Mouse (Mus musculus) CD4-positive, CD25-positive, alpha-beta regulatory T cell, adult 2 months (primary cell): ENCODE measurements at regions not wholly inside any gene's neighbourhood (a gene's known extent, or its start where the extent isn't known, plus 50 kb on each side); places are given as distances from the start of the nearest gene placed in this dataset.

ENCODE experiments used
- DNase-seq: peaks from one replicate; pipeline ENCODE4 v3.0.0-alpha.2; 2012; ENCODE audit warnings: low read depth, low spot score

DNA sequence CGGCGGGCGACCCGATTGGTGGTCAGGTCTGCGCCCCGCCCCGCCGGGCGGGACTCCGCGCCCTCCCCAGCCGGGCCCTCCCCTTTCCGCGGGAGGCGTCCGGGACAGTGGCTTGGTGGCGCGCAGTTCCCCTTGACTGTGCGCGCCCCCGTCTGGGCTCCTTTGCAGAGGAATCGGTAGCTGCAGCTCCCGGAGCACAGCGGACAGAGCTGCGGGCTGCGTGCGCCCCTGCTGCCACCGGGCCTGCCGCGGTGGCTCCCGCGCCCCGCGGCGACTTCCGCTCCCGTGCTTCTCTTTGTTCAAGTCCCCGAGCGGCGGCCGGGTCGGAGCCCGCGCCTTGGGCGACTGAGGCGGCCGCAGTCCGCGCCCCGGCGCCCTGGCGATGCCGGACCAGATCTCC lies 566.6 kb upstream of the Gm21863 start:
- DNase-seq = peak; percentile 0
